Mouse (Mus musculus): ENCODE data around the gene Taf8. TPM values are rescaled to one million over a fixed set of nuclear protein-coding genes. Genes with fewer than 3 reads are reported as not detected.
A peak's percentile ranks its signal among the peaks of the same experiment; 100 is the strongest.

The Taf8 gene
- 34.2 and 35.8 TPM in 2 replicates for polyA plus RNA-seq (2016; fragmentation: Nextera tagmentation; extraction: Ambion mirVana)

- Histone ChIP-seq H3K9me3 (no peaks in the 10 kb centered on the region), H3K4me3 (peak within 1 kb of the TSS; percentile 69), H3K9ac (peak within 1 kb of the TSS; percentile 69), H3K4me1 (peaks cover 28% of the 10 kb centered on the region), H3K27me3 (no peaks in the 10 kb centered on the region), H3K4me2 (replicated peaks) (peak within 1 kb of the TSS; percentile 95), H3K36me3 (peaks cover 17% of the 10 kb centered on the region), H3K27ac (peak within 1 kb of the TSS; percentile 77; the same call in 1 of the 2 replicates)
- 3% methylated on average over 40 of the region's 40 CpGs for WGBS
- ATAC-seq (ENCODE audit: insufficient number of reproducible peaks, insufficient read depth, low FRiP score, low TSS enrichment): peak; percentile 91
These were observed at the start of gene Taf8 for GRCm38 (mm10) chr17:47501946-47502706. Gene Taf8 (minus strand): TSS chr17:47502292.

GRCm38 (mm10) chr17:47551049-47551448 lies 49.0 kb upstream of the Taf8 start:
- WGBS: 78% methylated on average over 7 of the region's 7 CpGs

GRCm38 (mm10) chr17:47545861-47546331 lies 43.8 kb upstream of the Taf8 start:
- Histone ChIP-seq H3K36me3 (no peaks in the 10 kb centered on the region), H3K9ac (no peak overlapping the region), H3K27me3 (no peaks in the 10 kb centered on the region), H3K27ac (no peak overlapping the region), H3K4me2 (replicated peaks) (no peak overlapping the region), H3K4me1 (peaks cover 12% of the 10 kb centered on the region), H3K9me3 (no peaks in the 10 kb centered on the region), H3K4me3 (no peak overlapping the region)
- no peak for ATAC-seq (ENCODE audit: insufficient number of reproducible peaks, insufficient read depth, low FRiP score, low TSS enrichment)
- WGBS: 88% methylated on average over 17 of the region's 17 CpGs

More at GRCm38 (mm10) chr17:47551049-47551448, 49.0 kb upstream of the Taf8 start:
- Histone ChIP-seq H3K9me3 (no peaks in the 10 kb centered on the region), H3K9ac (no peak overlapping the region), H3K4me3 (no peak overlapping the region), H3K36me3 (no peaks in the 10 kb centered on the region), H3K4me2 (replicated peaks) (no peak overlapping the region), H3K27ac (no peak overlapping the region), H3K4me1 (no peaks in the 10 kb centered on the region), H3K27me3 (no peaks in the 10 kb centered on the region)
- ATAC-seq (ENCODE audit: insufficient number of reproducible peaks, insufficient read depth, low FRiP score, low TSS enrichment): no peak

GRCm38 (mm10) chr17:47545154-47545553 lies 43.1 kb upstream of the Taf8 start:
- no peak overlapping the region for H3K4me2 ChIP-seq (replicated peaks)
- no peaks in the 10 kb centered on the region for H3K36me3 ChIP-seq
- no peak for ATAC-seq (ENCODE audit: insufficient number of reproducible peaks, insufficient read depth, low FRiP score, low TSS enrichment)
- H3K27me3 ChIP-seq: no peaks in the 10 kb centered on the region
- no peaks in the 10 kb centered on the region for H3K9me3 ChIP-seq
- no peak overlapping the region for H3K4me3 ChIP-seq
- 86% methylated on average over 12 of the region's 12 CpGs for WGBS
- H3K27ac ChIP-seq: no peak overlapping the region
- H3K9ac ChIP-seq: no peak overlapping the region
- H3K4me1 ChIP-seq: peaks cover 12% of the 10 kb centered on the region

- no peaks in the 10 kb centered on the region for H3K36me3 ChIP-seq
- 69% methylated on average over 7 of the region's 7 CpGs for WGBS
- H3K9ac ChIP-seq: no peak overlapping the region
- no peaks in the 10 kb centered on the region for H3K27me3 ChIP-seq
- no peak overlapping the region for H3K27ac ChIP-seq
- H3K4me3 ChIP-seq: no peak overlapping the region
- ATAC-seq (ENCODE audit: insufficient number of reproducible peaks, insufficient read depth, low FRiP score, low TSS enrichment): no peak
- no peak overlapping the region for H3K4me2 ChIP-seq (replicated peaks)
- no peaks in the 10 kb centered on the region for H3K9me3 ChIP-seq
- H3K4me1 ChIP-seq: peaks cover 12% of the 10 kb centered on the region
These were observed 41.1 kb upstream of the Taf8 start for GRCm38 (mm10) chr17:47543051-47543650.

GRCm38 (mm10) chr17:47542061-47542460 lies 40.0 kb upstream of the Taf8 start:
- H3K4me2 ChIP-seq (replicated peaks): no peak overlapping the region
- H3K27me3 ChIP-seq: no peaks in the 10 kb centered on the region
- no peaks in the 10 kb centered on the region for H3K36me3 ChIP-seq
- no peaks in the 10 kb centered on the region for H3K9me3 ChIP-seq
- H3K4me3 ChIP-seq: no peak overlapping the region
- ATAC-seq (ENCODE audit: insufficient number of reproducible peaks, insufficient read depth, low FRiP score, low TSS enrichment): 0 out of 2 replicates have a peak, but pooled peaks have one; percentile 62
- H3K27ac ChIP-seq: no peak overlapping the region
- WGBS: 81% methylated on average over 5 of the region's 5 CpGs
- H3K4me1 ChIP-seq: peaks cover 12% of the 10 kb centered on the region
- H3K9ac ChIP-seq: no peak overlapping the region

GRCm38 (mm10) chr17:47539128-47539527 lies 37.0 kb upstream of the Taf8 start:
- no peak overlapping the region for H3K9ac ChIP-seq
- H3K9me3 ChIP-seq: no peaks in the 10 kb centered on the region
- H3K36me3 ChIP-seq: no peaks in the 10 kb centered on the region
- H3K4me1 ChIP-seq: peaks cover 12% of the 10 kb centered on the region
- no peak overlapping the region for H3K4me2 ChIP-seq (replicated peaks)
- ATAC-seq (ENCODE audit: insufficient number of reproducible peaks, insufficient read depth, low FRiP score, low TSS enrichment): no peak
- no peak overlapping the region for H3K4me3 ChIP-seq
- 96% methylated on average over 4 of the region's 4 CpGs for WGBS
- no peaks in the 10 kb centered on the region for H3K27me3 ChIP-seq
- H3K27ac ChIP-seq: no peak overlapping the region

GRCm38 (mm10) chr17:47538049-47538448 lies 36.0 kb upstream of the Taf8 start:
- no peak overlapping the region for H3K4me2 ChIP-seq (replicated peaks)
- no peaks in the 10 kb centered on the region for H3K36me3 ChIP-seq
- no peak for ATAC-seq (ENCODE audit: insufficient number of reproducible peaks, insufficient read depth, low FRiP score, low TSS enrichment)
- H3K9me3 ChIP-seq: no peaks in the 10 kb centered on the region
- H3K4me3 ChIP-seq: no peak overlapping the region
- H3K27ac ChIP-seq: no peak overlapping the region
- H3K4me1 ChIP-seq: peaks cover 12% of the 10 kb centered on the region
- no peaks in the 10 kb centered on the region for H3K27me3 ChIP-seq
- no peak overlapping the region for H3K9ac ChIP-seq
- 84% methylated on average over 3 of the region's 3 CpGs for WGBS

GRCm38 (mm10) chr17:47535812-47536236 lies 33.7 kb upstream of the Taf8 start:
- 80% methylated on average over 9 of the region's 9 CpGs for WGBS
- Histone ChIP-seq H3K4me2 (replicated peaks) (no peak overlapping the region), H3K27me3 (no peaks in the 10 kb centered on the region), H3K9me3 (no peaks in the 10 kb centered on the region), H3K4me3 (no peak overlapping the region), H3K27ac (0 out of 2 replicates have a peak overlapping the region, but pooled peaks have one; percentile 3), H3K36me3 (no peaks in the 10 kb centered on the region), H3K4me1 (no peaks in the 10 kb centered on the region), H3K9ac (no peak overlapping the region)
- ATAC-seq (ENCODE audit: insufficient number of reproducible peaks, insufficient read depth, low FRiP score, low TSS enrichment): no peak

- WGBS: 94% methylated on average over 13 of the region's 13 CpGs
- Histone ChIP-seq H3K27ac (no peak overlapping the region), H3K4me2 (replicated peaks) (no peak overlapping the region), H3K4me3 (no peak overlapping the region), H3K36me3 (no peaks in the 10 kb centered on the region), H3K9me3 (no peaks in the 10 kb centered on the region), H3K27me3 (no peaks in the 10 kb centered on the region), H3K9ac (no peak overlapping the region), H3K4me1 (no peaks in the 10 kb centered on the region)
- no peak for ATAC-seq (ENCODE audit: insufficient number of reproducible peaks, insufficient read depth, low FRiP score, low TSS enrichment)
These were observed 31.6 kb upstream of the Taf8 start for GRCm38 (mm10) chr17:47533691-47534090.

- H3K4me1 ChIP-seq: peaks cover 11% of the 10 kb centered on the region
- H3K36me3 ChIP-seq: no peaks in the 10 kb centered on the region
- 92% methylated on average over 5 of the region's 5 CpGs for WGBS
- no peak overlapping the region for H3K27ac ChIP-seq
- no peak overlapping the region for H3K9ac ChIP-seq
- no peaks in the 10 kb centered on the region for H3K9me3 ChIP-seq
- no peak overlapping the region for H3K4me3 ChIP-seq
- no peak overlapping the region for H3K4me2 ChIP-seq (replicated peaks)
- H3K27me3 ChIP-seq: no peaks in the 10 kb centered on the region
- ATAC-seq (ENCODE audit: insufficient number of reproducible peaks, insufficient read depth, low FRiP score, low TSS enrichment): no peak
These were observed 30.3 kb upstream of the Taf8 start for GRCm38 (mm10) chr17:47532364-47532763.

GRCm38 (mm10) chr17:47531387-47531818 lies 29.3 kb upstream of the Taf8 start:
- H3K4me1 ChIP-seq: peaks cover 18% of the 10 kb centered on the region
- H3K27ac ChIP-seq: no peak overlapping the region
- no peak for ATAC-seq (ENCODE audit: insufficient number of reproducible peaks, insufficient read depth, low FRiP score, low TSS enrichment)
- H3K4me3 ChIP-seq: no peak overlapping the region
- 58% methylated on average over 10 of the region's 10 CpGs for WGBS
- H3K27me3 ChIP-seq: no peaks in the 10 kb centered on the region
- H3K4me2 ChIP-seq (replicated peaks): no peak overlapping the region
- H3K9me3 ChIP-seq: no peaks in the 10 kb centered on the region
- H3K36me3 ChIP-seq: no peaks in the 10 kb centered on the region
- H3K9ac ChIP-seq: no peak overlapping the region
